Mouse (Mus musculus): ENCODE measurements around the gene F2r. TPM values are rescaled to one million over a fixed set of nuclear protein-coding genes. Genes with fewer than 3 reads are reported as not detected.
A peak's percentile ranks its signal among the peaks of the same experiment; 100 is the strongest.

The F2r gene
- total RNA-seq, 2 experiments from 2014 or later, result 3.7 to 12.4 TPM

DNA sequence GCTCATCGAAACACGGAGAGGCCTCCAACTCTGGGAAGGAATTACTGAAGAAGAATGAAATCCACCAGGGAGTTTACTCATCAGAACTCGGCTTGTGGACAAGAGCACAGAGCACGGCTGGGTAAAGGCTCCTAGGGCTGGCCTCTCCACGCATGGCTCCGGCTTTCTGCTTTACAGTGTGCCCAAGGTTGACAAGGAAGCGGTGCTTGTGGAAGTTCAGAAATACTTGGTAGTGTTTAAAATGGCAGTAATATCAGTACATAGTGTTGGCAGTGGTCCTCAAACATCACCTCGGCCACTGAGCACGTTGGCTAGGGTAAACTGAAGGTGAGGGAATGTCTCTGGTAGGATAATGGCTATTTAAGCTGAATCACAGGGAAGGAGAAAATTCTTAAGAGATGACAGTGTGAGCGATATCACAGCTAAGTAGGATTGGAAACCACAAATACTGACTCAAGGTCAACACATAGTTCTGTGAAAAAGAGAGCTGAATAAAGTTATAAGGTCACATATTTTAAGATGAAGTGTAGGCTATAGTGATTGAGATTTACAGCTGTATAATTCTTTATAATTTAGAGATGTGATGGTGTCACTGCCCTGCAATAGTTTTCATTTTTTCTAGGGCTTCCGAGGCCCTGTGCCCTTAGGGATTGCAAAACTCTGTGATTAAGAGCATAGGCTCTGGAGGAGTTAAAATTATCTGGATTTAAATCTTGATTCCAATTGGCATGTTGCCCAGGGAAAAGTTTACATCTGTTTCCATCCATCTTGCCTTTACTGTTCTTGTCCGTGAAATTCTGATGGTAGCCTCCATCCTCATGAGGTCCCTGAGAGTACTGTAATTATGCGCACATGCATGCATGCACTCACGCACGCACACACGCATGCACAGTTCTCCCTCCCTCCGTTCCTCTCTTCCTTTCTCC is 23.0 kb upstream of the F2r start:
- Histone ChIP-seq H3K27ac (peak overlapping the region; percentile 38; the same call in 1 of the 2 replicates), H3K4me3 (no peak overlapping the region)
- TF ChIP-seq CTCF (IDR thresholded peaks at IDR 0.05), result no peak
- intact Hi-C loops (cut with DNase I), result no loop called here
- DNase-seq, result no peak

DNA sequence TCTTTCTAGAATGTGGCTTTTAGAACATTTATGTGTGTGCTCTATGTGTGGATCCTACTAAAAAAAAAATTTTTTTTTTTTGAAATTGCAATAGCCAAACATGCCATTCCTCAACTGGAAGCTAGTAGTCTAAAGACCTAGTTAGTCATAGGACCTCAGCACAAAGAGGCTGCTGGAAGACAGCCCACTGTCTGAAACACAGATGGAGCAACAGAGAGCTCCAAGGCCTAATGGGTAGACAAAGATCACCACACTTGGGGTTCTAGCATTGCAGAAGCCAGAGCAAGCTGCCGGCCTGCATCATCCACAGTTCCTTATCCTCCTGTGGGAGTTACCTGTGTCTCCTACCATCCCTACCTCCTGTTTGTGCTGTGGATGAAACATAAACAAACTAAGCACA is 22.1 kb upstream of the F2r start:
- peak; percentile 30 for DNase-seq
- H3K4me3 ChIP-seq, result no peak overlapping the region
- intact Hi-C loops (cut with DNase I), result no loop called here
- no peak for TF ChIP-seq CTCF (IDR thresholded peaks at IDR 0.05)
- peak overlapping the region; percentile 35; the same call in 1 of the 2 replicates for H3K27ac ChIP-seq

- intact Hi-C loops (cut with DNase I), result no loop called here
- H3K27ac ChIP-seq, result peak overlapping the region; percentile 53
- DNase-seq, result no peak
- peak overlapping the region; percentile 43 for H3K4me3 ChIP-seq
- no peak for TF ChIP-seq CTCF (IDR thresholded peaks at IDR 0.05)
These were observed 21.2 kb upstream of the F2r start for GRCm38 (mm10) chr13:95639336-95640116.

DNA sequence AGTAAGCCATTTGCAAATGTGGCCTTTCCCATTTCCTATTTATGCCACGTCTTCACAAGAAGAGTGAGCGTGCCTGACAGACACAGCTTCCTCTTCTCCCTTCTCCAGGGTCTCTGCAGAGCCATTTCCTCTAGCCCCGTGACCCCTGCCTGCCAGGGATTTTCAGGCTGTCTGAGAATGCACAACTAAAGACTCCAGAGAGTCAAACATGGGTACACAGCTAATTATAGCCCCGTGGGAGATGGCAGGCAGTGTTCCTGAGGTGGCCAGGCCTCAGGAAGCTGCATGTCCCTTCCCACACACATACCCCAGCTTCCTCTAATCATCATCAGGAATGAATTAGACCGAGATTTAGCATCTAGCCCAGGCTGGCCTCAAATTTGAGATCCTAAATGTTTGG is 20.6 kb upstream of the F2r start:
- no peak for DNase-seq
- no peak for TF ChIP-seq CTCF (IDR thresholded peaks at IDR 0.05)
- intact Hi-C loops (cut with DNase I), result no loop called here
- peak overlapping the region; percentile 43 for H3K4me3 ChIP-seq
- peak overlapping the region; percentile 53 for H3K27ac ChIP-seq

- no peak overlapping the region for H3K4me3 ChIP-seq
- DNase-seq, result no peak
- no peak overlapping the region for H3K27ac ChIP-seq
- intact Hi-C loops (cut with DNase I), result no loop called here
- TF ChIP-seq CTCF (IDR thresholded peaks at IDR 0.05), result no peak
These were observed 19.4 kb upstream of the F2r start for GRCm38 (mm10) chr13:95637737-95638136.

- TF ChIP-seq CTCF (IDR thresholded peaks at IDR 0.05), result no peak
- no peak for DNase-seq
- intact Hi-C loops (cut with DNase I), result no loop called here
- H3K4me3 ChIP-seq, result no peak overlapping the region
- no peak overlapping the region for H3K27ac ChIP-seq
These were observed 17.0 kb upstream of the F2r start for GRCm38 (mm10) chr13:95635301-95635700.

- intact Hi-C loops (cut with DNase I), result no loop called here
- H3K4me3 ChIP-seq, result peak overlapping the region; percentile 24; the same call in 1 of the 2 replicates
These were observed 16.2 kb upstream of the F2r start for GRCm38 (mm10) chr13:95634451-95634850.

DNA sequence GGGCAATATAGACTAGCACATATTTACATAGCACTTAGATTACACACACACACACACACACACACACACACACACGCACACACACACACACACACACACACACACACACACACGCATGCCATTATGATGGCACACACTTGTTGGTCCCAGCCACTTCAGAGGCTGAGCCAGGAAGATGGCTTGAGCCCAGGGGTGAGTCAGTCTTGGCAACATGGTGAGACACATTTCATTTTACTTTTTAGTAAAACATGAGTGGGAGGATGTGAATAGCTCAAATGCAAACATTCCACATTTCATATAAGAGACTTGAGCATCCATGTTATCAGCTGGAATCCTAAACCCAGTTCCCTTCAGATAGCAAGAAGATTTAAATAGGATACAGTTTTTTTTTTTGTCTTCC is 15.1 kb upstream of the F2r start:
- intact Hi-C loops (cut with DNase I), result no loop called here
- Histone ChIP-seq H3K4me3 (no peak overlapping the region), H3K27ac (no peak overlapping the region)
- no peak for TF ChIP-seq CTCF (IDR thresholded peaks at IDR 0.05)
- peak; percentile 65 for DNase-seq

More at GRCm38 (mm10) chr13:95634451-95634850, 16.2 kb upstream of the F2r start:
- no peak for DNase-seq
- H3K27ac ChIP-seq, result peak overlapping the region; percentile 61
- TF ChIP-seq CTCF (IDR thresholded peaks at IDR 0.05), result no peak

GRCm38 (mm10) chr13:95632144-95632543 is 13.9 kb upstream of the F2r start:
- Histone ChIP-seq H3K4me3 (no peak overlapping the region), H3K27ac (no peak overlapping the region)
- intact Hi-C loops (cut with DNase I), result no loop called here
- TF ChIP-seq CTCF (IDR thresholded peaks at IDR 0.05), result no peak
- no peak for DNase-seq

GRCm38 (mm10) chr13:95630747-95631146 is 12.5 kb upstream of the F2r start:
- Histone ChIP-seq H3K27ac (no peak overlapping the region), H3K4me3 (no peak overlapping the region)
- no peak for DNase-seq
- no peak for TF ChIP-seq CTCF (IDR thresholded peaks at IDR 0.05)
- intact Hi-C loops (cut with DNase I), result no loop called here

GRCm38 (mm10) chr13:95629751-95630150 is 11.5 kb upstream of the F2r start:
- intact Hi-C loops (cut with DNase I), result no loop called here
- Histone ChIP-seq H3K4me3 (no peak overlapping the region), H3K27ac (no peak overlapping the region)
- TF ChIP-seq CTCF (IDR thresholded peaks at IDR 0.05), result no peak
- no peak for DNase-seq

GRCm38 (mm10) chr13:95626696-95627095 is 8.4 kb upstream of the F2r start:
- H3K27ac ChIP-seq, result no peak overlapping the region
- no peak overlapping the region for H3K4me3 ChIP-seq
- TF ChIP-seq CTCF (IDR thresholded peaks at IDR 0.05), result no peak
- intact Hi-C loops (cut with DNase I), result no loop called here
- no peak for DNase-seq

DNA sequence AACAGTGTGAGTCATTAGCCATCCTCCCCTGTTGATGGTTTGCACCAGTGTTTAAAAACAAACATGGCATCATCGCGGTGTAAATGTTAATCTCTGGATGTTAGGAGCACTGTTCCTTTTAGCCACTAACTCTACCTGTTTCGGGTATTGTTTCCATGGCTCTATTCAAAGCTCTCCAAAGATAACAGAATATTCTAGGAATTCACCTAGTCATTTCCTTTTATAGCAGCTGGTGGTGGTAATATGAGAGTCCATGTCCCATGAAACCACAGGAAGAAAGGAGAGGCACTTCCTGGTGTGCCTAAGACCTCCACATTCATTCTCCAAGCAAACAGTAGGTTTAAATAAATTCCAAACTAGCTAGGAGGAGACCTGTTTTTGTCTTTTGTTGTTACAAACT is 4.8 kb upstream of the F2r start:
- H3K27ac ChIP-seq, result no peak overlapping the region
- H3K4me3 ChIP-seq, result no peak overlapping the region
- no peak for TF ChIP-seq CTCF (IDR thresholded peaks at IDR 0.05)
- intact Hi-C loops (cut with DNase I), result no loop called here
- no peak for DNase-seq

Measured in gastrocnemius, adult 2 months (tissue).